Mouse (Mus musculus): ENCODE data around the gene Ankrd13d. TPM values are rescaled to one million over a fixed set of nuclear protein-coding genes. Genes with fewer than 3 reads are reported as not detected.

The Ankrd13d gene
- total RNA-seq (2012; rRNA removed) (53.6 and 55.1 TPM in 2 replicates), total RNA-seq (2014; rRNA removed) (3.8 and 5.6 TPM in 2 replicates), polyA plus RNA-seq (2012; ENCODE audit: insufficient read length, low read depth) (13.2 and 17.3 TPM in 2 replicates)

DNA sequence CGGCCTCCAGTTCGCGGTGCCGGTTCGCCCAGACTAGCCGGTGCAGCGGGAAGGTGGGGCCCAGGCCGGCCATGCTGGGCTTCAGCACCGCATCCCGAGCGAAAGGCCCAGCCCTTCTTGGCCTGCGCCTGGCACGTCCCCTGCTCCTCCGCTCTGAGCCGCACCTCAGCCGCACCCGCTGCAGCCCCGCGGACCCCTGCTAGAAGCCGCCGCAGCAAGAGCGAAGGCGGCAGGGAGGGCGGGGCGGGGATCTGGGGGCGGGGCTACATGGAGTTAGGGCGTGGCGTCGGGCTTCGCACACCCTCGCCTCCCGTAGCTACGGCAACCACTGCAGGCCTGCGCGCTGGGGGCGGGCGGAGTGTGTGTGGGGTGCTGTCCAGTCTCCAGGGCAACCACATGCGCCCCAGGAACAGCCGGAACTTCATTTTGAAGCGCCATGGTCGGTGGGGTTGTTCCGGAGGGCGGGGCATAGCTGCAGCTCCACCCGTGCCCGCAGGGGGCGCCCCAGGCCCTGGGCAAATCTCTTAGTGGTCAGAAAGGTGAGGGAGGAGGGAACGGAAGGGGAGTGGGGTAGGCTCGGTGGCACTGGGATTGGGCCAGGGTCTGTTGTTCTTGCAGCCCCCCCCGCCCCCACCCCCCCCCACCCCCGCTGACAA lies at the start of gene Ankrd13d:
Ankrd13d (minus strand) TSS at position 240 of the 656 bp plus-strand sequence.
- Histone ChIP-seq H3K27ac (ENCODE audit: insufficient read depth, low read depth) (peak within 1 kb of the TSS; percentile 77), H3K9me3 (replicated peaks; ENCODE audit: low read length) (peaks cover 13% of the 10 kb centered on the region), H3K4me3 (replicated peaks in 1 of 3; ENCODE audit: low read depth in 2 of 3, low read length in 2 of 3, poor library complexity in 1 of 3) (peak within 1 kb of the TSS; percentile 73 to 82 (median 81)), H3K27me3 (replicated peaks) (no peaks in the 10 kb centered on the region), H3K4me2 (ENCODE audit: insufficient read depth, low read depth, poor library complexity, severe bottlenecking) (peak within 1 kb of the TSS; percentile 67), H3K36me3 (replicated peaks in 1 of 2; ENCODE audit: control insufficient read depth in 1 of 2, insufficient read depth in 1 of 2, low read length in 1 of 2) (peaks cover 41 to 73% of the 10 kb centered on the region in 2 experiments), H3K79me2 (replicated peaks; ENCODE audit: control insufficient read depth, extremely low read depth, insufficient read depth, poor library complexity, severe bottlenecking) (peaks cover 14% of the 10 kb centered on the region; the same call in 1 of the 2 replicates), H3K4me1 (ENCODE audit: control insufficient read depth in 1 of 2, insufficient read depth in 2 of 2) (peaks cover 20 to 62% of the 10 kb centered on the region in 2 experiments), H3K9ac (ENCODE audit: insufficient read depth, low read depth) (peak within 1 kb of the TSS; percentile 41)
- in situ Hi-C loops (cut with MboI; ENCODE audit: low pct_ligation_motif_present, low pct_unique_long_range_greater_than_20kb, low sequenced_read_pairs) = no loop called here
- dilution Hi-C loops (cut with MboI; ENCODE audit: extremely low pct_ligation_motif_present, extremely low pct_unique_long_range_greater_than_20kb, low sequenced_read_pairs) = no loop called here
- TF ChIP-seq ELF1 (IDR thresholded peaks at IDR 0.05; ENCODE audit: low read depth, low read length) (peak; percentile 83), MAZ (IDR thresholded peaks at IDR 0.05; ENCODE audit: low read depth, low read length) (peak; percentile 98), POLR2A (IDR thresholded peaks at IDR 0.05; ENCODE audit: low read depth, low read length) (peak; percentile 59), E2F4 (IDR thresholded peaks at IDR 0.05; ENCODE audit: insufficient replicate concordance, low read depth, low read length) (no peak), ZMIZ1 (IDR thresholded peaks at IDR 0.05; ENCODE audit: low read depth, low read length) (no peak), NELFE (IDR thresholded peaks at IDR 0.05; ENCODE audit: low read depth, low read length) (peak; percentile 36; the same call in 1 of the 2 replicates), MAFK (IDR thresholded peaks at IDR 0.05; ENCODE audit: insufficient replicate concordance, low read length) (no peak), RCOR1 (conservative IDR thresholded peaks at IDR 0.05; ENCODE audit: low read depth, low read length) (no peak), USF1 (IDR thresholded peaks at IDR 0.05; ENCODE audit: low read depth, low read length) (no peak), ZKSCAN1 (IDR thresholded peaks at IDR 0.05; ENCODE audit: borderline replicate concordance, low read depth, low read length) (no peak), GABPA (IDR thresholded peaks at IDR 0.05; ENCODE audit: insufficient replicate concordance, low read depth, low read length) (no peak), NRF1 (IDR thresholded peaks at IDR 0.05; ENCODE audit: low read depth, low read length) (peak; percentile 72), JUN (IDR thresholded peaks at IDR 0.05; ENCODE audit: insufficient read depth, low read depth, low read length) (no peak), MEF2A (IDR thresholded peaks at IDR 0.05; ENCODE audit: borderline replicate concordance, low read depth, low read length) (peak; percentile 39; the same call in 1 of the 2 replicates), CTCF (conservative IDR thresholded peaks at IDR 0.05 in 1 of 2, IDR thresholded peaks at IDR 0.05 in 1 of 2; ENCODE audit: low read depth in 2 of 2, low read length in 2 of 2) (peak; percentile 20 to 85; a peak in 2 of 4 replicates), POLR2AphosphoS2 (IDR thresholded peaks at IDR 0.05; ENCODE audit: low read depth, low read length) (peak; percentile 24; the same call in 1 of the 2 replicates), UBTF (IDR thresholded peaks at IDR 0.05; ENCODE audit: low read depth, low read length) (no peak), RAD21 (IDR thresholded peaks at IDR 0.05; ENCODE audit: low read depth, low read length) (peak; percentile 66), MYC (IDR thresholded peaks at IDR 0.05; ENCODE audit: low read depth, low read length) (no peak), EP300 (IDR thresholded peaks at IDR 0.05; ENCODE audit: low read length) (no peak), MXI1 (IDR thresholded peaks at IDR 0.05; ENCODE audit: low read depth, low read length) (peak; percentile 98), CHD2 (IDR thresholded peaks at IDR 0.05; ENCODE audit: low read length) (no peak), PAX5 (IDR thresholded peaks at IDR 0.05; ENCODE audit: low read length) (no peak), HCFC1 (IDR thresholded peaks at IDR 0.05; ENCODE audit: low read depth, low read length) (peak; percentile 57), JUND (conservative IDR thresholded peaks at IDR 0.05; ENCODE audit: low read depth, low read length) (no peak), CHD1 (IDR thresholded peaks at IDR 0.05; ENCODE audit: low read depth, low read length) (no peak), IRF4 (IDR thresholded peaks at IDR 0.05; ENCODE audit: low read depth, low read length) (peak; percentile 53; the same call in 1 of the 2 replicates), ZNF384 (IDR thresholded peaks at IDR 0.05; ENCODE audit: low read depth, low read length) (no peak), KAT2A (IDR thresholded peaks at IDR 0.05; ENCODE audit: insufficient replicate concordance, low read length) (no peak), TBP (conservative IDR thresholded peaks at IDR 0.05; ENCODE audit: low read depth, low read length) (no peak), ETS1 (conservative IDR thresholded peaks at IDR 0.05; ENCODE audit: low read depth, low read length) (no peak), BHLHE40 (IDR thresholded peaks at IDR 0.05; ENCODE audit: low read depth, low read length) (peak; percentile 36; the same call in 1 of the 2 replicates), TCF12 (IDR thresholded peaks at IDR 0.05; ENCODE audit: low read depth, low read length) (peak; percentile 56), MAX (IDR thresholded peaks at IDR 0.05; ENCODE audit: low read length) (no peak; the same call in 1 of the 2 replicates), SIN3A (IDR thresholded peaks at IDR 0.05; ENCODE audit: low read length) (peak; percentile 55; the same call in 1 of the 2 replicates), ZC3H11A (IDR thresholded peaks at IDR 0.05; ENCODE audit: low read depth, low read length) (no peak), SMC3 (IDR thresholded peaks at IDR 0.05; ENCODE audit: low read depth, low read length) (peak; percentile 74), USF2 (conservative IDR thresholded peaks at IDR 0.05; ENCODE audit: low read depth, low read length) (no peak)
- peak; percentile 89 for DNase-seq (ENCODE audit: extremely low read depth)
